Mouse (Mus musculus) embryonic stem cell, embryonic (primary cell): ENCODE measurements around the gene Nrap.

Experiments used
- CTCF ChIA-PET, 4 experiments: fragments of 300-600 bp in 2 of 4; fragments of 350-600 bp in 2 of 4; sonication (Branson Sonifier 250); formaldehyde crosslinking; loops; one replicate each; lab custom pipeline; 2022; ENCODE audit warnings: inconsistent platforms in 2 of 4; lab: Charles Lee
- POLR2A ChIA-PET, 4 experiments: fragments of 300-600 bp in 2 of 4; fragments of 350-600 bp in 2 of 4; sonication (Branson Sonifier 250); formaldehyde crosslinking; loops; one replicate each; lab custom pipeline; 2022; ENCODE audit warnings: antibody characterized with exemption in 4 of 4, inconsistent platforms in 1 of 4; lab: Charles Lee

The Nrap gene

GRCm38 (mm10) chr19:56405824-56406223 lies 16.0 kb upstream of the Nrap start:
- ChIA-PET POLR2A (interaction anchor here in 2 of 4 experiments (0.6 to 1.1 kb wide), 2 partner anchors 14 to 321 kb away, joined by 4 read pairs; no protein-coding TSS in a partner anchor), CTCF (interaction anchor here in 1 of 4 experiments (0.7 kb wide), 1 partner anchor 502 kb away, joined by 7 read pairs; no protein-coding TSS in a partner anchor)

- POLR2A ChIA-PET: interaction anchor here in 2 of 4 experiments (0.6 to 1.9 kb wide), 3 partner anchors 8 to 43 kb away, joined by 3 to 6 read pairs (median 4); no protein-coding TSS in a partner anchor
- CTCF ChIA-PET: no interaction called here
Measured at GRCm38 (mm10) chr19:56401864-56402263, 12.0 kb upstream of the Nrap start.

GRCm38 (mm10) chr19:56400200-56400599 lies 10.4 kb upstream of the Nrap start:
- ChIA-PET POLR2A (interaction anchor here in 3 of 4 experiments (0.8 to 1.9 kb wide), 11 partner anchors 9 to 422 kb away, joined by 3 to 8 read pairs (median 3); partner anchors contain the start of gene Ccdc186 (in 1 of the 3)), CTCF (interaction anchor here in 3 of 4 experiments (0.6 to 1.5 kb wide), 5 partner anchors 8 to 505 kb away, joined by 3 to 4 read pairs (median 3); no protein-coding TSS in a partner anchor)

GRCm38 (mm10) chr19:56398528-56398795 lies 8.6 kb upstream of the Nrap start:
- ChIA-PET POLR2A (interaction anchor here in 3 of 4 experiments (0.6 to 1.9 kb wide), 4 partner anchors 9 to 112 kb away, joined by 3 to 4 read pairs (median 3); no protein-coding TSS in a partner anchor), CTCF (interaction anchor here in 2 of 4 experiments (0.6 to 0.8 kb wide), 4 partner anchors 25 to 375 kb away, joined by 3 to 8 read pairs (median 3); no protein-coding TSS in a partner anchor)

GRCm38 (mm10) chr19:56397663-56398527 lies 8.1 kb upstream of the Nrap start:
- POLR2A ChIA-PET: interaction anchor here in 3 of 4 experiments (0.6 to 1.9 kb wide), 10 partner anchors 9 to 113 kb away, joined by 3 to 4 read pairs (median 3); no protein-coding TSS in a partner anchor
- CTCF ChIA-PET: interaction anchor here in 2 of 4 experiments (0.6 to 0.8 kb wide), 4 partner anchors 12 to 375 kb away, joined by 3 to 8 read pairs (median 3); no protein-coding TSS in a partner anchor

- POLR2A ChIA-PET: interaction anchor here in 3 of 4 experiments (0.6 to 1.7 kb wide), 8 partner anchors 8 to 29 kb away, joined by 3 to 4 read pairs (median 3); no protein-coding TSS in a partner anchor
- CTCF ChIA-PET: no interaction called here
Measured at GRCm38 (mm10) chr19:56396669-56397621, 7.1 kb upstream of the Nrap start, which contains the start of gene Casp7. Gene Casp7 (plus strand): TSS chr19:56397129.

GRCm38 (mm10) chr19:56396227-56396626 lies 6.4 kb upstream of the Nrap start:
- ChIA-PET CTCF (interaction anchor here in 2 of 4 experiments (0.6 to 1.0 kb wide), 2 partner anchors 20 to 59 kb away, joined by 3 read pairs; no protein-coding TSS in a partner anchor), POLR2A (interaction anchor here in 2 of 4 experiments (1.0 to 1.7 kb wide), 3 partner anchors 13 to 30 kb away, joined by 3 to 4 read pairs (median 3); no protein-coding TSS in a partner anchor)

GRCm38 (mm10) chr19:56395183-56395935 lies 5.5 kb upstream of the Nrap start:
- ChIA-PET POLR2A (interaction anchor here in 2 of 4 experiments (0.6 to 1.7 kb wide), 3 partner anchors 23 to 145 kb away, joined by 3 to 4 read pairs (median 3); no protein-coding TSS in a partner anchor), CTCF (interaction anchor here in 2 of 4 experiments (1.0 to 1.1 kb wide), 2 partner anchors 19 to 44 kb away, joined by 3 read pairs; no protein-coding TSS in a partner anchor)

- CTCF ChIA-PET: interaction anchor here in 1 of 4 experiments (0.6 kb wide), 1 partner anchor 798 kb away, joined by 4 read pairs; no protein-coding TSS in a partner anchor
- POLR2A ChIA-PET: interaction anchor here in 2 of 4 experiments (0.6 to 1.1 kb wide), 3 partner anchors 10 to 26 kb away, joined by 3 read pairs; no protein-coding TSS in a partner anchor
Measured at GRCm38 (mm10) chr19:56393311-56393866, 3.6 kb upstream of the Nrap start.

- ChIA-PET POLR2A (interaction anchor here in 1 of 4 experiments (0.9 to 1.5 kb wide), 2 partner anchors 9 to 130 kb away, joined by 3 to 4 read pairs; no protein-coding TSS in a partner anchor), CTCF (interaction anchor here in 1 of 4 experiments (1.2 kb wide), 1 partner anchor 9 kb away, joined by 4 read pairs; no protein-coding TSS in a partner anchor)
Measured at GRCm38 (mm10) chr19:56391307-56392046, 1.6 kb upstream of the Nrap start.

- POLR2A ChIA-PET: interaction anchor here in 1 of 4 experiments (1.8 kb wide), 1 partner anchor 31 kb away, joined by 4 read pairs; no protein-coding TSS in a partner anchor
- CTCF ChIA-PET: no interaction called here
Measured at GRCm38 (mm10) chr19:56389176-56389575, 661 bp downstream of the Nrap start.

GRCm38 (mm10) chr19:56387726-56388302 lies 2.0 kb downstream of the Nrap start:
- CTCF ChIA-PET: no interaction called here

GRCm38 (mm10) chr19:56386095-56386494 lies 3.7 kb downstream of the Nrap start:
- CTCF ChIA-PET: interaction anchor here in 1 of 4 experiments (0.7 kb wide), 1 partner anchor 12 kb away, joined by 3 read pairs; no protein-coding TSS in a partner anchor
- POLR2A ChIA-PET: interaction anchor here in 3 of 4 experiments (0.7 to 1.1 kb wide), 5 partner anchors 11 to 398 kb away, joined by 3 to 5 read pairs (median 3); partner anchors contain the start of gene Casp7 (in 1 of the 3)

More at GRCm38 (mm10) chr19:56387726-56388302, 2.0 kb downstream of the Nrap start:
- POLR2A ChIA-PET: interaction anchor here in 1 of 4 experiments (0.7 to 0.9 kb wide), 2 partner anchors 9 kb away, joined by 3 read pairs; partner anchors contain the start of gene Casp7

- CTCF ChIA-PET: interaction anchor here in 1 of 4 experiments (0.7 kb wide), 1 partner anchor 12 kb away, joined by 3 read pairs; no protein-coding TSS in a partner anchor
- POLR2A ChIA-PET: interaction anchor here in 2 of 4 experiments (0.7 to 1.1 kb wide), 4 partner anchors 11 to 399 kb away, joined by 3 to 5 read pairs (median 4); partner anchors contain the start of gene Casp7 (in 1 of the 2)
Measured at GRCm38 (mm10) chr19:56385546-56385945, 4.3 kb downstream of the Nrap start.

- POLR2A ChIA-PET: interaction anchor here in 2 of 4 experiments (0.8 to 1.1 kb wide), 2 partner anchors 19 to 20 kb away, joined by 3 read pairs; no protein-coding TSS in a partner anchor
Measured at GRCm38 (mm10) chr19:56381407-56381806, 8.4 kb downstream of the Nrap start.

More at GRCm38 (mm10) chr19:56381407-56381806, 8.4 kb downstream of the Nrap start:
- CTCF ChIA-PET: no interaction called here
